Mouse (Mus musculus) erythroblast, embryonic 14.5 days (primary cell): ENCODE data around the gene Tmbim6.

Source experiments
- GATA1 ChIP-seq: IDR thresholded peaks from 2 replicates; pipeline ENCODE4 v1.6.1; 2012; ENCODE audit warnings: low read length, inconsistent platforms, mixed read lengths
- TAL1 ChIP-seq: IDR thresholded peaks from 3 replicates; pipeline ENCODE4 v1.6.1; 2012; ENCODE audit warnings: low read length, inconsistent platforms, mixed read lengths

GRCm38 (mm10) chr15:99445567-99445966 lies 52.9 kb downstream of the Tmbim6 start:
- TF ChIP-seq GATA1 (no peak), TAL1 (no peak)
